Mouse (Mus musculus) cortical plate, adult 2 months (tissue): ENCODE measurements at regions not wholly inside any gene's neighbourhood (a gene's known extent, or its start where the extent isn't known, plus 50 kb on each side); places are given as distances from the start of the nearest gene placed in this dataset.

Experiments
- CTCF ChIP-seq: fragments of 200-500 bp; IDR thresholded peaks from 2 replicates; pipeline ENCODE4 v1.5.1; 2011; ENCODE audit warnings: mild to moderate bottlenecking, control low read depth, low read length; ENCODE audit not compliant: insufficient read depth; ENCODE audit errors: extremely low read depth
- POLR2A ChIP-seq: fragments of 200-500 bp; IDR thresholded peaks from 2 replicates; pipeline ENCODE4 v1.6.1; 2011; ENCODE audit warnings: mild to moderate bottlenecking, low read length, control low read depth; ENCODE audit not compliant: insufficient read depth; ENCODE audit errors: extremely low read depth

DNA sequence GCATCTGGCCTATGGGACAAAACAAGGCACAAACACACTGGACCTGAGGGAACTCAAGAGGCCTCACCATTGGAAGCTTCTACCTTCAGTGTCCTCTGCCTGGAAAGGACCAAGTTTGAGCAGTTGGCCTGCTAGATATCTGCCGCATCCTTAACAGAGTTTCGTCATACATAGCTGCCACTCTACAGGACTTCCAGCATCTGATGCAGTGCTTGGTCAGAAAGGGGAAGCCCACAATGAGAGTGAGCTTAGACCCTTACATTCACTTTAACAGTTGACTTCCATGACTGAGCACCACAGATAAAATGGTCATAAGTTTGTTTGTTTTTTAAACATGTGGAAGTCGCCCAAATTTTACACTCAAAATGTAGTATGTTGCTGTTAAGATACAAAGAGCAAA is 215.9 kb upstream of the Runx1 start:
- no peak for TF ChIP-seq CTCF
- TF ChIP-seq POLR2A, result no peak
